Mouse (Mus musculus): ENCODE data around the gene Clpb. TPM values are rescaled to one million over a fixed set of nuclear protein-coding genes. Genes with fewer than 3 reads are reported as not detected.

Clpb gene
- polyA plus RNA-seq, 1 experiment from 2014 or later: 41.0 TPM

- Histone ChIP-seq H3K27ac (no peak overlapping the region), H3K27me3 (replicated peaks) (no peaks in the 10 kb centered on the region), H3K36me3 (no peaks in the 10 kb centered on the region), H3K4me2 (replicated peaks) (no peak overlapping the region), H3K4me3 (no peak overlapping the region), H3K9me3 (no peaks in the 10 kb centered on the region), H3K9ac (no peak overlapping the region), H3K4me1 (peaks cover 8% of the 10 kb centered on the region; the same call in 1 of the 2 replicates)
- ATAC-seq (ENCODE audit: low FRiP score, low read depth): no peak
- 4% methylated on average over 1 of the region's 1 CpGs for WGBS
Measured at GRCm38 (mm10) chr7:101739602-101740001, 76.2 kb downstream of the Clpb start.

GRCm38 (mm10) chr7:101743487-101743886 lies 80.1 kb downstream of the Clpb start:
- no peak for ATAC-seq (ENCODE audit: low FRiP score, low read depth)
- Histone ChIP-seq H3K9me3 (no peaks in the 10 kb centered on the region), H3K4me3 (no peak overlapping the region), H3K4me2 (replicated peaks) (no peak overlapping the region), H3K27ac (no peak overlapping the region), H3K9ac (no peak overlapping the region), H3K27me3 (replicated peaks) (no peaks in the 10 kb centered on the region), H3K4me1 (peaks cover 12% of the 10 kb centered on the region; the same call in 1 of the 2 replicates), H3K36me3 (no peaks in the 10 kb centered on the region)
- 70% methylated on average over 4 of the region's 4 CpGs for WGBS

GRCm38 (mm10) chr7:101746559-101747334 lies 83.3 kb downstream of the Clpb start:
- Histone ChIP-seq H3K9ac (no peak overlapping the region), H3K4me3 (no peak overlapping the region), H3K4me1 (0 out of 2 replicates have a peak, but pooled peaks cover 4% of the 10 kb centered on the region), H3K9me3 (no peaks in the 10 kb centered on the region), H3K27me3 (replicated peaks) (no peaks in the 10 kb centered on the region), H3K27ac (no peak overlapping the region), H3K36me3 (no peaks in the 10 kb centered on the region), H3K4me2 (replicated peaks) (no peak overlapping the region)
- 68% methylated on average over 12 of the region's 12 CpGs for WGBS
- peak; percentile 29; the same call in 1 of the 2 replicates for ATAC-seq (ENCODE audit: low FRiP score, low read depth)

GRCm38 (mm10) chr7:101750268-101750667 lies 86.8 kb downstream of the Clpb start:
- H3K27me3 ChIP-seq (replicated peaks): no peaks in the 10 kb centered on the region
- peaks cover 13% of the 10 kb centered on the region; the same call in 1 of the 2 replicates for H3K36me3 ChIP-seq
- WGBS: 90% methylated on average over 2 of the region's 2 CpGs
- no peak overlapping the region for H3K4me3 ChIP-seq
- no peak overlapping the region for H3K9ac ChIP-seq
- no peaks in the 10 kb centered on the region for H3K9me3 ChIP-seq
- no peak for ATAC-seq (ENCODE audit: low FRiP score, low read depth)
- no peak overlapping the region for H3K27ac ChIP-seq
- 0 out of 2 replicates have a peak, but pooled peaks cover 4% of the 10 kb centered on the region for H3K4me1 ChIP-seq
- H3K4me2 ChIP-seq (replicated peaks): no peak overlapping the region

GRCm38 (mm10) chr7:101752346-101752745 lies 88.9 kb downstream of the Clpb start:
- H3K4me3 ChIP-seq: no peak overlapping the region
- peaks cover 13% of the 10 kb centered on the region; the same call in 1 of the 2 replicates for H3K36me3 ChIP-seq
- H3K27ac ChIP-seq: no peak overlapping the region
- ATAC-seq (ENCODE audit: low FRiP score, low read depth): no peak
- no peaks in the 10 kb centered on the region for H3K27me3 ChIP-seq (replicated peaks)
- H3K4me2 ChIP-seq (replicated peaks): no peak overlapping the region
- H3K9ac ChIP-seq: no peak overlapping the region
- no peaks in the 10 kb centered on the region for H3K9me3 ChIP-seq
- H3K4me1 ChIP-seq: no peaks in the 10 kb centered on the region
- WGBS: 91% methylated on average over 3 of the region's 3 CpGs

GRCm38 (mm10) chr7:101753492-101753891 lies 90.1 kb downstream of the Clpb start:
- WGBS: 93% methylated on average over 5 of the region's 5 CpGs

GRCm38 (mm10) chr7:101754416-101754815 lies 91.0 kb downstream of the Clpb start:
- Histone ChIP-seq H3K4me3 (no peak overlapping the region), H3K9me3 (no peaks in the 10 kb centered on the region), H3K4me2 (replicated peaks) (no peak overlapping the region), H3K36me3 (peaks cover 13% of the 10 kb centered on the region; the same call in 1 of the 2 replicates), H3K27ac (no peak overlapping the region), H3K27me3 (replicated peaks) (no peaks in the 10 kb centered on the region), H3K9ac (no peak overlapping the region), H3K4me1 (no peaks in the 10 kb centered on the region)
- 89% methylated on average over 2 of the region's 2 CpGs for WGBS
- ATAC-seq (ENCODE audit: low FRiP score, low read depth): no peak

More at GRCm38 (mm10) chr7:101753492-101753891, 90.1 kb downstream of the Clpb start:
- Histone ChIP-seq H3K9me3 (no peaks in the 10 kb centered on the region), H3K27ac (no peak overlapping the region), H3K4me2 (replicated peaks) (no peak overlapping the region), H3K27me3 (replicated peaks) (no peaks in the 10 kb centered on the region), H3K4me1 (no peaks in the 10 kb centered on the region), H3K9ac (no peak overlapping the region), H3K4me3 (no peak overlapping the region), H3K36me3 (peaks cover 13% of the 10 kb centered on the region; the same call in 1 of the 2 replicates)
- no peak for ATAC-seq (ENCODE audit: low FRiP score, low read depth)

- Histone ChIP-seq H3K36me3 (peaks cover 13% of the 10 kb centered on the region; the same call in 1 of the 2 replicates), H3K27me3 (replicated peaks) (no peaks in the 10 kb centered on the region), H3K9ac (no peak overlapping the region), H3K9me3 (no peaks in the 10 kb centered on the region), H3K4me1 (no peaks in the 10 kb centered on the region), H3K4me2 (replicated peaks) (no peak overlapping the region), H3K4me3 (no peak overlapping the region), H3K27ac (no peak overlapping the region)
- WGBS: 95% methylated on average over 6 of the region's 6 CpGs
- ATAC-seq (ENCODE audit: low FRiP score, low read depth): no peak
Measured at GRCm38 (mm10) chr7:101755301-101755700, 91.9 kb downstream of the Clpb start.

GRCm38 (mm10) chr7:101761899-101762780 lies 98.7 kb downstream of the Clpb start:
- Histone ChIP-seq H3K9ac (no peak overlapping the region), H3K27me3 (replicated peaks) (no peaks in the 10 kb centered on the region), H3K9me3 (no peaks in the 10 kb centered on the region), H3K4me1 (no peaks in the 10 kb centered on the region), H3K4me2 (replicated peaks) (no peak overlapping the region), H3K4me3 (no peak overlapping the region), H3K36me3 (no peaks in the 10 kb centered on the region), H3K27ac (no peak overlapping the region)
- no peak for ATAC-seq (ENCODE audit: low FRiP score, low read depth)
- 90% methylated on average over 11 of the region's 11 CpGs for WGBS

- H3K4me2 ChIP-seq (replicated peaks): no peak overlapping the region
- no peaks in the 10 kb centered on the region for H3K9me3 ChIP-seq
- H3K9ac ChIP-seq: no peak overlapping the region
- no peaks in the 10 kb centered on the region for H3K36me3 ChIP-seq
- H3K4me3 ChIP-seq: no peak overlapping the region
- ATAC-seq (ENCODE audit: low FRiP score, low read depth): no peak
- H3K27ac ChIP-seq: no peak overlapping the region
- 76% methylated on average over 5 of the region's 5 CpGs for WGBS
- no peaks in the 10 kb centered on the region for H3K27me3 ChIP-seq (replicated peaks)
- peaks cover 3% of the 10 kb centered on the region; the same call in 1 of the 2 replicates for H3K4me1 ChIP-seq
Measured at GRCm38 (mm10) chr7:101767335-101767907, 104.0 kb downstream of the Clpb start.

- Histone ChIP-seq H3K4me2 (replicated peaks) (no peak overlapping the region), H3K4me1 (peaks cover 6% of the 10 kb centered on the region; the same call in 1 of the 2 replicates), H3K9ac (no peak overlapping the region), H3K27me3 (replicated peaks) (no peaks in the 10 kb centered on the region), H3K27ac (no peak overlapping the region), H3K36me3 (no peaks in the 10 kb centered on the region), H3K9me3 (no peaks in the 10 kb centered on the region), H3K4me3 (no peak overlapping the region)
- WGBS: 84% methylated on average over 7 of the region's 7 CpGs
- no peak for ATAC-seq (ENCODE audit: low FRiP score, low read depth)
Measured at GRCm38 (mm10) chr7:101770051-101770450, 106.6 kb downstream of the Clpb start.

GRCm38 (mm10) chr7:101771604-101772003 lies 108.2 kb downstream of the Clpb start:
- no peaks in the 10 kb centered on the region for H3K36me3 ChIP-seq
- peaks cover 6% of the 10 kb centered on the region; the same call in 1 of the 2 replicates for H3K4me1 ChIP-seq
- H3K9me3 ChIP-seq: no peaks in the 10 kb centered on the region
- H3K27ac ChIP-seq: no peak overlapping the region
- no peak for ATAC-seq (ENCODE audit: low FRiP score, low read depth)
- H3K4me3 ChIP-seq: no peak overlapping the region
- H3K9ac ChIP-seq: no peak overlapping the region
- H3K27me3 ChIP-seq (replicated peaks): no peaks in the 10 kb centered on the region
- WGBS: 81% methylated on average over 1 of the region's 1 CpGs
- H3K4me2 ChIP-seq (replicated peaks): no peak overlapping the region

Measured in neural tube, embryonic 12.5 days (tissue).